11 mouse cellular contexts compared by ENCODE assay signal in the genomic region with DNA sequence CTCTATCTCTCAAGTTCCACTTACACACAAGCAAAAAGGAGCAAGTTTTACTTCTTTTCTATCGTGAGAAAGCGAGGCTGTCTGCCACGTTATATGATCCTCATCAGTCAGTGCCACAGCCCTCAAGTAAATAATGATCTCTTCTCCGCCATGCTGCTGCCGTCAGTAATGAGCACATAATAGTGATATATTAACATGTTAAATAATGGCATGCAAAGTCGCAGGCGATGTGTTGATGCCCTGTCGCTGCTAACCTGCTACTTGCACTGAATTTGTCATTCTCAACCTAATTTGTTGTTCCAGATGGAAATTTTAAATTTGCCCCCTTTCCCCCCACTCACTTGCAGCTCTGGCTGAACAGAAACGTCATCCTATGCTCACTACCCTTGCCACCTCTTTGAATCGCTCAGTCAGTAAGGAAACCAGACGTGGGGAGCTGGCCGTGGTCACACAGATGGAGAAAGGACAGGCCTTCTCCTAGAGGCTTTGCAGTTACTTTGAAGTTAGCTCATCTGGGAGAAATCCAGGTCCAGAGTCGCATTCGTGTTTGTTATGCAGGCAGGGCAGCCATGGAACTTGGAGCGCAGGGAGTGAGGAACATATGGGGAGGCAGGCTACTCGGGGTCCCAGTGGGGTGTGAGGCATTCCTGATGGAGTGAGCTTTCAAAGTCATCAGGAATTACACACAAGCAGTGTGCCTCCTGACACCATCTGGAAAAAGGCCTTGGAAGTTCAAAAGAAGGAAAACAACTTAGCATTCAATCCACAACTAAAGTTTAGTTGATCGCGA.
A peak's percentile ranks its signal among the peaks of the same experiment; 100 is the strongest.
DNase-seq lines count a peak whose midpoint lies in the region; ATAC-seq and TF ChIP-seq lines count a peak whose summit lies in the region.
"Had no signal": no experiment of that assay in that cellular context is flagged by ENCODE, and none has a peak within 500 bp of the region (broad histone marks: within the 10 kb centered on the region; RNA-seq: fewer than 3 reads in every experiment).

No protein-coding gene starts in this region.

- no peaks in the 10 kb centered on the region for H3K36me3 ChIP-seq in lung, embryonic 15.5 days
- no peaks in the 10 kb centered on the region for H3K36me3 ChIP-seq in embryonic facial prominence, embryonic 13.5 days
- H3K36me3 ChIP-seq in hindbrain, embryonic 16.5 days (ENCODE audit: control insufficient read depth, insufficient read depth, low read length), result no peaks in the 10 kb centered on the region
- H3K36me3 ChIP-seq in neural tube, embryonic 12.5 days, result no peaks in the 10 kb centered on the region

- TF ChIP-seq POLR2A in lung, adult 2 months (IDR thresholded peaks at IDR 0.05; ENCODE audit: borderline replicate concordance, extremely low read depth, low read depth, low read length), result no peak

- ATAC-seq in lung, embryonic 15.5 days (ENCODE audit: borderline replicate concordance, extremely low read depth, low FRiP score, low TSS enrichment), result no peak
- ATAC-seq in embryonic facial prominence, embryonic 13.5 days (ENCODE audit: insufficient number of reproducible peaks, insufficient read depth, low FRiP score, low TSS enrichment, low read depth), result no peak
- ATAC-seq in hindbrain, embryonic 16.5 days, result peak; percentile 56
- ATAC-seq in neural tube, embryonic 12.5 days (ENCODE audit: low FRiP score, low read depth), result no peak
- no peak for ATAC-seq in monocyte, adult 5-6 weeks (replicated peaks; ENCODE audit: insufficient number of reproducible peaks, low FRiP score, low TSS enrichment, poor library complexity, severe bottlenecking)
- ATAC-seq: intestine, postnatal 0 days had no signal

- peaks cover 10% of the 10 kb centered on the region; the same call in 1 of the 2 replicates for H3K4me1 ChIP-seq in lung, embryonic 15.5 days
- peaks cover 2% of the 10 kb centered on the region; the same call in 1 of the 2 replicates for H3K4me1 ChIP-seq in lung, adult 2 months (ENCODE audit: control insufficient read depth, insufficient read depth, low read length)
- peaks cover 20% of the 10 kb centered on the region for H3K4me1 ChIP-seq in embryonic facial prominence, embryonic 13.5 days
- H3K4me1 ChIP-seq in hindbrain, embryonic 16.5 days (ENCODE audit: control insufficient read depth, insufficient read depth, low read depth, low read length), result no peaks in the 10 kb centered on the region
- peaks cover 11% of the 10 kb centered on the region; the same call in 1 of the 2 replicates for H3K4me1 ChIP-seq in neural tube, embryonic 12.5 days

- H3K4me2 ChIP-seq in lung, embryonic 15.5 days, result peak overlapping the region; percentile 16
- H3K4me2 ChIP-seq in embryonic facial prominence, embryonic 13.5 days, result peak overlapping the region; percentile 25; the same call in 1 of the 2 replicates
- peak overlapping the region; percentile 10; the same call in 1 of the 2 replicates for H3K4me2 ChIP-seq in hindbrain, embryonic 16.5 days (ENCODE audit: low read length)
- H3K4me2 ChIP-seq in neural tube, embryonic 12.5 days (replicated peaks), result peak overlapping the region; percentile 30

- H3K4me3 ChIP-seq in lung, embryonic 15.5 days, result no peak overlapping the region
- no peak overlapping the region for H3K4me3 ChIP-seq in lung, adult 2 months (replicated peaks; ENCODE audit: extremely low read depth, low read depth, low read length)
- H3K4me3 ChIP-seq in embryonic facial prominence, embryonic 13.5 days, result no peak overlapping the region
- H3K4me3 ChIP-seq in hindbrain, embryonic 16.5 days (ENCODE audit: low read length), result no peak overlapping the region
- H3K4me3 ChIP-seq in neural tube, embryonic 12.5 days, result no peak overlapping the region
- H3K4me3 ChIP-seq: myocyte had no signal

- WGBS in lung, embryonic 15.5 days, result 30% methylated on average over 18 of the region's 18 CpGs
- 56% methylated on average over 18 of the region's 18 CpGs for WGBS in lung, adult 2 months
- WGBS in embryonic facial prominence, embryonic 13.5 days, result 44% methylated on average over 18 of the region's 18 CpGs
- 36% methylated on average over 18 of the region's 18 CpGs for whole genome bisulfite sequencing in hindbrain, embryonic 16.5 days
- 31% methylated on average over 18 of the region's 18 CpGs for WGBS in neural tube, embryonic 12.5 days

- DNase-seq in lung, adult 2 months, result no peak
- DNase-seq in layer of hippocampus, postnatal 10 days (ENCODE audit: low spot score in 2 of 2), result no peak
- no peak for DNase-seq in spleen, postnatal 14 days (ENCODE audit: low spot score in 2 of 2)
- DNase-seq: adrenal gland, postnatal 36 days had no signal

- TF ChIP-seq CTCF in lung, adult 2 months (IDR thresholded peaks at IDR 0.05; ENCODE audit: insufficient read depth, low read length), result no peak

- no peaks in the 10 kb centered on the region; the same call in 1 of the 2 replicates for H3K27me3 ChIP-seq in lung, embryonic 15.5 days
- no peaks in the 10 kb centered on the region for H3K27me3 ChIP-seq in embryonic facial prominence, embryonic 13.5 days
- H3K27me3 ChIP-seq in hindbrain, embryonic 16.5 days (replicated peaks; ENCODE audit: control insufficient read depth, insufficient read depth, low read length), result no peaks in the 10 kb centered on the region
- H3K27me3 ChIP-seq in neural tube, embryonic 12.5 days (replicated peaks), result no peaks in the 10 kb centered on the region

- H3K9ac ChIP-seq in lung, embryonic 15.5 days, result no peak overlapping the region
- no peak overlapping the region for H3K9ac ChIP-seq in embryonic facial prominence, embryonic 13.5 days
- no peak overlapping the region for H3K9ac ChIP-seq in hindbrain, embryonic 16.5 days (ENCODE audit: low read depth, low read length)
- no peak overlapping the region for H3K9ac ChIP-seq in neural tube, embryonic 12.5 days

- H3K9me3 ChIP-seq in lung, embryonic 15.5 days, result no peaks in the 10 kb centered on the region
- H3K9me3 ChIP-seq in embryonic facial prominence, embryonic 13.5 days, result no peaks in the 10 kb centered on the region
- no peaks in the 10 kb centered on the region for H3K9me3 ChIP-seq in hindbrain, embryonic 16.5 days (ENCODE audit: control insufficient read depth, low read length)
- H3K9me3 ChIP-seq in neural tube, embryonic 12.5 days, result no peaks in the 10 kb centered on the region

- H3K27ac ChIP-seq in lung, embryonic 15.5 days, result 0 out of 2 replicates have a peak overlapping the region, but pooled peaks have one; percentile 5
- H3K27ac ChIP-seq in embryonic facial prominence, embryonic 13.5 days, result no peak overlapping the region; the same call in 1 of the 2 replicates
- no peak overlapping the region for H3K27ac ChIP-seq in hindbrain, embryonic 16.5 days (ENCODE audit: low read depth, low read length)
- H3K27ac ChIP-seq in neural tube, embryonic 12.5 days, result no peak overlapping the region
